Mouse (Mus musculus) right cerebral cortex, adult 2 months (tissue): ENCODE measurements around the gene Cd5l.
"Not testable (repeated sequence)": the region's sequence is repeated elsewhere in the genome, so short reads cannot be mapped to it uniquely, and the experiment has no call there.

Experiments used
- DNase-seq, 2 experiments: peaks; one replicate each; pipeline ENCODE4 v3.0.0; 2021 to 2022; ENCODE audit warnings: low spot score in 2 of 2

Cd5l gene

DNA sequence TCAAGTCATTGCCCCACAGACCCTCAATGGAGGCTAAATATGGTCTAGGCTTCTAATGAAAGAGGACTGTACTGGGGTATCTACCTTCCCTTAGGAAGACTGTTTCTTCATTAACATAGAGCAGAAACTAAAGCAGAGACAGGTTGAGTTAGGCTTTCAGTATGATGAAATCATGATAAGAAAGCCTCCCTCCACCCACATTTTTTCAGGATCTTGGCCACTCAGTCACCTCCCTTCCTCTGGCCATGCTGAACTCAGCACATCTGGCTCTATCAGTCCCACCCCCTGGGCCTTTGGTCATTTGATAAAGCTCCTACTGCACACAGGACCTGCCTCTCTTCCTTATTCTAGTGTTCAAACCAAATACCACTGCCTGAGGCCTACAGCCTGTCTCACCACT, at the start of gene Cd5l:
Gene Cd5l (plus strand): TSS at position 301 of the 400 bp plus-strand sequence.
- DNase-seq = no peak

DNA sequence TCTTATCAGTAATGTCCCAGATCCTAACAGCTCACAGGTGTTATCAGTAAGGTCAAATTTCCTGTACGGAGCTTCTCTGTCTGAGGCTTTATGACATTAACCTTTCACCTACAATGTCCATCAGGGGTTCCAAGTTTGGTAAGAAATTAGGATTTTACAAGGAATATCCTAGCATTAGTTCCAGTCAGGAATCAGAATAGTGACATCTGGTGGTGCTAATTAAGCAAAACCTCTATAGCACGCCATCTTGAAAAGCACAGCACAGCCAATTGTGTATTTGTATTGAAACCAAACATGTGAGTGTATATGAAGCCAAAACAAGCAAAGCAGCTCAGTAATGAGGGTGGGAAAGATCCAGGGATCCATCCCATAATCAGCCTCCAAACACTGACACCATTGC, 47.8 kb upstream of the Cd5l start:
- DNase-seq = no peak

DNA sequence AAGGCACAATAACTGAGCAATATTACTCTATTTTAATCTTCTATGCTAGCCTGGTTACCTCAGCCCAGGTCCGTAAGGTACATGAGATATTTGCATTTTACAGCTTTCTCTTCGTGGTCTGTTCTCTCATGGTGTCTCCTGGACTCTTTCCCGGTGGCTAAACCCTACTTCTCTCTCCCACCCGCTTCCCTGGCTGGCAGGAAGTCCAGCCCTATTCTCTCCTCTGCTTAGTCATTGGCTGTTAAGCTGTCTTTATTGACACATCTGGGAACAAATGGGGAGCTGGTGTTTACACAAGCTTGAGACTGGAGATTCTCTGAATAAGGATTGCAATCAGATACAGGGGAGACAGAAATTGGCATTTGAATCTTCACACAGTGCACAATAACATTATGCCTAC, 35.1 kb upstream of the Cd5l start:
- no peak for DNase-seq

DNA sequence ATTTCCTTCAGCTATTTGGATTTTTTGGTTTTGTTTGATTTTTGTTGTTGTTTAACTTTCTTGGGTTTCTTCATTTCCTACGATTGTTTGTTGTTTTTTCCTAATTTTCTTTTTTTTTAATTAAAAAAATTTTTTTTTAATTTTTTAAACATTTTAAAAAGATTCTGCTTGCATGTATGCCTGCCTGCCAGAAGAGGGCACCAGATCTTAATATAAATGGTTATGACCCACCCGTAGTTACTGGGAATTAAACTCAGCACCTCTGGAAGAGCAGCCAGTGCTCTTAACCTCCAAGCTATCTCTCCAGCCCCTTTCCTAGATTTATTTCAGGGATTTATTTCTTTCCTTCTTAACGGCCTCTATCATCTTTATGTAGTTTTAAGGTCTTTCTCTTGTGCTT, 33.9 kb upstream of the Cd5l start:
- no peak for DNase-seq

DNA sequence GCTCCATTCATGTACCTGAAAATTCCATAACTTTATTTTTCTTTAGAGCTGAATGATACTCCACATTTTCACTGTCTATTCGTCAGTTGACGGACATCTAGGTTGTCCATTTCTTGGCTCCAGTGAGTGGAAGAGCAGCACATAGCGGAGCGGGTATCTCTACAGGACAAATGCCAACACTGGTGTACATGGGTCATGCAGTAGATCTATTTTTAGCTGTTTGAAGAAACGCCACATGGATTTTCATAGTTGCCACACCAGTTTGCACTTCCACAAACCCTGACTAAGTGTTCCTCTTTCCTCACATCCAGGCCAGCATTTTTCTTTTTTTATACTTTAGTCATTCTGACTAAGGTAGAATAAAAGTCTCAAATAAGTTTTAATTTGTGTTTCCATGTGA, 19.8 kb upstream of the Cd5l start:
- DNase-seq = no peak

DNA sequence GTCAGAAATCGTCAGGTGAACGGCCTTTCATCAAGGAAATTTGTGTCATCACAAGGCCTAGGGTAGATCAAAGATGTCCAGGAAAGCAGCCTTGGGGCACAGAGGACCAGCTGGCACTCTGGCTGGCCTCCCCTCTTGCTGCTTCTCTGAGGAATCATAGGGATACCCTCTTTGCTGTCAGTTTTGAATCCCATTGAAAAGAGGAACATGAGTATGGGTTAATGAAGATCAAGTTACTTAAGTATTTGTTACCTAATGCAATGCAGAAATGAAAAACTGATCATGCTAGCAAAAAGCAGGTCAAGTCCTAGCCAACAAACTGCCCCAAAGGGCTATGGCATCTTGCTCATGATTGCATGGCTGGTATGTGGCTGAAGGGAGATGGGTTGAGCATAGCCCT, 6.7 kb upstream of the Cd5l start:
- not testable (repeated sequence) for DNase-seq

DNA sequence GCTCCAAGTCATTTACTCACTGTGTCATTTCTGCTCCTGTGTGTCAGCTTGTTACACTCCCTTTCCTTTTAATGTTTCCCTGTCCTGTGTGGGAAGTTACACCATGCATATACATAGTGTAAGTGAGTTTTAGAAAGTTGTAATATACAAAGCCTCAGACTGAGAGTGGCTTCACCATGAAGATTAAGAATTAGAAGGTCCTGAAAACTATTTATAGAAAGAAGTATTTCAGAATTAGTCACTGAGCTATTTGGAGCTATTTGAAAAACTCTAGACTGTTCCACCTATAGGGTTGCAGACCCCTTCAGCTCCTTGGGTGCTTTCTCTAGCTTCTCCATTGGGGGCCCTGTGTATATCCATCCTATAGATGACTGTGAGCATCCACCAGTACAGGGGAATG, 1.5 kb downstream of the Cd5l start:
- no peak for DNase-seq

DNA sequence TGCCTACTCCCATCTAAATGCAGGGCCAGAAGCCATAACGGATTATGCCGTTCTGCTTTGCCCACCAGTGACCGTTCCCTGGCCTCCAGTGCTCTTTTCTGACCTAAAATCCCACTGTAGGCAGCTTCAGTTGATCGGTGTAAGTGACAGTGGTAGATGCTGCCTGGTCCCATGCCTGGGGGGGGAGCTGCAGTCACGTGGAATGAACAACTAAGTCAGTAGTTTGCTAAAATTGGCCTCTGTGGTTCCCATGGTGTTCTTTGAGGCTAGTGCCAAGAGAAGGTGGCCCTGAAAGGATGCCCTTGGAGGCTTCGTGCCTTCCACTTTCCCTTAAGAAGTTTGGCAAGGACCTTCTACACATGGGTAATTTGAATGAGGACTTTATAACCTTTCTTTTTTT, 2.8 kb downstream of the Cd5l start:
- no peak for DNase-seq

DNA sequence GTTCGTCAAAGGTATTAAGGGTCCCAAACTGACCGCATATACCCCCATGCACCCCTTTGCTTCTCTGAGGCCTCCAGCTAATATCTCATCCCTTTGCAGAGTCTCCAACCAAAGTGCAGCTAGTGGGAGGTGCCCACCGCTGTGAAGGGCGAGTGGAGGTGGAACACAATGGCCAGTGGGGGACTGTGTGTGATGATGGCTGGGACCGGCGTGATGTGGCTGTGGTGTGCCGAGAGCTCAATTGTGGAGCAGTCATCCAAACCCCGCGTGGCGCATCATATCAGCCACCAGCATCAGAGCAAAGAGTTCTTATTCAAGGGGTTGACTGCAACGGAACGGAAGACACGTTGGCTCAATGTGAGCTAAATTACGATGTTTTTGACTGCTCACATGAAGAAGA, 8.0 kb downstream of the Cd5l start:
- no peak for DNase-seq

DNA sequence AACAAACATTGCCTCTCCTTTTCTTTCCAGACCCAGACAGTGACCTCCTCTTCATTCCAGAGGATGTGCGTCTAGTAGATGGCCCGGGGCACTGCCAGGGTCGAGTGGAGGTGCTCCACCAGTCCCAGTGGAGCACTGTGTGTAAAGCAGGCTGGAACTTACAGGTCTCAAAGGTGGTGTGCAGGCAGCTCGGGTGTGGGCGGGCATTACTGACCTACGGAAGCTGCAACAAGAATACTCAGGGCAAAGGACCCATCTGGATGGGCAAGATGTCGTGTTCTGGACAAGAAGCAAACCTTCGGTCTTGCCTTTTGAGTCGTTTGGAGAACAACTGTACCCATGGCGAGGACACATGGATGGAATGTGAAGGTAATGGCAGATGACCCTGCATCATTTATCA, 9.8 kb downstream of the Cd5l start:
- DNase-seq = no peak

DNA sequence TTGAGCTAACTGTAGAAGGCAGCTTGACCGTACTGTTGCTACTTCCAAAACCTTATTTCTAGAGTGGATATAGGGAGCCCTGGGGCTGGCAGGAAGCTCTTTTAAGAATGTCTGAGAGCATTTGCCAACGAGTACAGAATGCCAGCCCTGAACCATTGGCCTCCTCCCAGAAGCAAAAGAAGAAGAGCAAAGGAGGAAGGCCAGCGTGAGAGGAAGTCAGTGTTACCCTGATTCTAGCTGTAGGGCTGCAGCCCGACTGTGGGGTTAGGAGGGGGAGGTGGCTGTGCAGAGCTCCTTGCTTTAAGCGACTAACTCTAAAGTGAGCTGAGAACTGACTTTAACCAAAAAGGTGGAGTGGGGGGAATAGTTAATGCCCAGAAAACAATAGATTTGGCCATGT, 11.5 kb downstream of the Cd5l start:
- DNase-seq = no peak

DNA sequence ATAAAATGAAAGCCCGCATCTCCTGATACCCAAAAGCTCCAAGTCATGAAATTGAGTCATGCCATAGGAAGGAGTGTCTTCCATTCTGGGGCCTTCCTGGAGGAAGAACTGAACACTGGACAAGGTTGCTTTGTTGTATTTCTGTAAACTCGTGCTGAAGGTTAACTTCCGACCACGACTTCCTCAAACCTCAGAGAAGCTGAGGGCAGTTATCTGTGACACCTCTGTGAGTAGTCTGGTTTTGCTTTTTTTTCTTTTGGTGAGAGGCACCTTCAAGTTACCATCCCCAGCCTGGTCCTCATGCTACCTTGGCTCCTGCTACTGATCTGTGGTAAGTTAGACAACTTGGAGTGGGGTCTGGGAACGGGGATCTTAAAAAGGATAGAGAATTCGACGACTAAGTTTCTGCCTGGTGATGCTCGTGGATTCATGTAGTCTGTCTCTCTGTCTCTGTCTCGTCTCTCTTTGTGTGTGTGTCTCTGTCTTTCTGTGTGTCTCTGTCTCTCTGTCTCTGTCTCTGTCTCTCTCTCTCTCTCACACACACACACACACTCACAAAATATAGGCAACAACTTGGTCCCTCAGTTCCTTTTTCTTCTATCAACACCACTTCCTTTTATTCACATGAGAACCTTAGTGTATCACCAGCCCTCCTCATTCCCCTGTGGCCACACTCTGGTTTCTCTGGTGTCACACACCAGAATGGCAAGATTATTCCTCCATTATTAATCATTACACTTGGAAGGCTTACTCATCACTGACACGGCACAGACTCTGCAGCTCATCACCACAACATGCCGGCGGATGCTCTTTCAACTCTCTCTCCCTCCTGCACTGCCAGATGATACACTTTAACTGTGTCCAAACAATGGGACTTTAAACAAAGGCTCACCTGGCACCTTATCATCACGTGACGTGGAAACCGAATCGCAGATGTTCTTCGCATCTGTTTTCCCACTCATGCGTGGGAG, 18.8 kb downstream of the Cd5l start, which contains the start of gene Fcrl1:
Gene Fcrl1 (plus strand): TSS at position 193 of the 971 bp plus-strand sequence.
- no peak for DNase-seq

DNA sequence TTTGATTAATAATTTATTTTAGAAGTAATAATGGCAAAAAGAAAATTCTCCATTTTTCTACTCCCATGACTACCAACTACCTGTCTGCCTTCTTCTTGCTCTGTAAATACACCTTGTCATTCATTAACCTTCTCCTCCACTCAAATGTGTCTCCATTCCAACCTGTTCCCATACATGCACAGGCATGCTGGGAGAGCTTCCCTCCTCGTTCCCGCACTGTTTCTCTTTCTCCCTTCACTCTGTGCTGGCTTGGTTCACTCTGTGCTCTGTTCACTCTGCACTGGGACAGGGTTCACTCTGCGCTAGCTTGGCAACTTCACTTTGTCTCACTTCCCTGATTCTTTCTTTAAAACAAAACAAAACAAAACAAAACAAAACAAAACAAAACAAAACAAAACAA, 19.5 kb downstream of the Cd5l start:
- DNase-seq = no peak

DNA sequence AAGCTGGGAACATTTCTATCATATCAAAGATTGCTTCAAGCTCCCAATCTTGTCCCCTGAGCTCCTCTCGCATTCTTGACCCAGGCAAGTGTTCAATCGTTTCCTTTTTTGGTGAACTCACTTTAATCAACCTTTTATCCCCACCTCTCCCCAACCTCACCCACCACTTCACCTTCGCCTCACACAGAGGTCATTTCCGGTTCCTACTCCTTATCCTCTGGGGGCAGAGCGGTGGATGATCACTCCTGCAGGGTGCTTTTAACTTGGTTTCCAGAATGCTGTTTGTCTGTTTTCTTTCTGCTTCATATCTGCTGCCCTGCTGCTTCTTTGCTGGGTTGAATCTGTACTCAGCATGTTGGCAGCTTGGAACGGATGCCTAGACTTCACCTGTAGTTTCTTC, 20.0 kb downstream of the Cd5l start:
- no peak for DNase-seq

DNA sequence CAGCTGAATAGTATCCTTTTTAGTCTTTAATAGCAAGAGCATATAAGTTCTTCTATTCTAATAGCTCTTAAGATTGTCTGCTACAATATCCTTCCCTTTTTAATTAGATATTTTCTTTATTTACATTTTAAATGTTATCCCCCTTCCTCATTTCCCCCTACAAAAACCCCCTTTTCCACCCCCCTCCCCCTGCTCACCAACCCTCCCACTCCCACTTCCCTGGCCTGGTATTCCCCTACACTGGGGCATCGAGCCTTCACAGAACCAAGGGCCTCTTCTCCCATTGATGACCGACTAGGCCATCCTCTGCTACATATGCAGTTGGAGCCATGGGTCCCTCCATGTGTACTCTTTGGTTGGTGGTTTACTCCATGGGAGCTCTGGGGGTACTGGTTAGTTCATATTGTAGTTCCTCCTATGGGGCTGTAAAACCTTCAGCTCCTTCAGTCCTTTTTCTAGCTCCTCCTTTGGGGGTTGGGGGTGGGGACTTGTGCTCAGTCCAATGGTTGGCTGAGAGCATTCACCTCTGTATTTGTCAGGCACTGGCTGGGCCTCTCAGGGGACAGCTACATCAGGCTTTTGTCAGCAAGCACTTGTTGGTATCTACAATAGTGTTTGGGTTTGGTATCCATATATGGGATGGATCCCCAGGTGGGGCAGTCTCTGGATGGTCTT, 22.1 kb downstream of the Cd5l start:
- not testable (repeated sequence) for DNase-seq

DNA sequence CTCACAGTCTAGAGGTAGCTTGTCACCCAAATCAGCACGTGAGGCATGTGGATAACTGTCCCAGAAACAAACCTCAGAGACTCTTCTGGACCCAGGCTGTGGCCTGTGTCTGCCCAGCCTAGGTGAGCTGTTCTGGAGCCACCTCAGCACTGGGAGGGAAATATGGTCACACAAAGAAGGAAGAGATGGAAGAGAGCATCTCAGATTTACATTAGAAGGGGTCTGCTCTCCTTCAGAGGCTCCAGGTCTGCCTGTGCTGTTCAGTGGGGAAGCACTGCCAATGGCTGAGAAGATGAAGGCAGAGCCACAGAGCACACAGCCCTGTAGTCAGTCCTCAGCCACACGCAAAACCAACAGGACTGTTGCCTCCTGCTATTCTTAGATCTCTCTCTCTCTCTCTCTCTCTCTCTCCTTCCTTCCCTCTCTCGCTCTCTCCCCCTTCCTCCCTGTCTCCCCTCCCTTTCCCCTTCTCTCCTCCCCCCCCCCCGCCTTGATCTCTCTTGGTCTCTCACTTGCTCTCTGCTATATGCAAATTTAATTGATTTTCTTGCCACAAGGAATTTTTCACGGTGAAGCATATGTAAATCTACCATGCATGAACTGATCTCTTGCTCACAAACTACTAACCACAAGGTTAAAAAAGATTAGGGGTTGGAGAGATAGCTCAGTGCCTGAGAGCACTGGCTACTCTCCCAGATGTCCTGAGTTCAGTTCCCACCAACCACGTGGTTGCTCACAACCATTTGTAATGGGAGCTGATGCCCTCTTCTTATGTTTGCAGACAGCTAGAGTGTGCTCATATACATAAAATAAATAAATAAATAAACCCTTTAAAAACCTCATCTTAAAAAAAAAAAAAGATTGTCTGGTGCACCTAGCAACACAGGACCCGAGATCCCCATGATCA, 24.4 kb downstream of the Cd5l start:
- DNase-seq = no peak

DNA sequence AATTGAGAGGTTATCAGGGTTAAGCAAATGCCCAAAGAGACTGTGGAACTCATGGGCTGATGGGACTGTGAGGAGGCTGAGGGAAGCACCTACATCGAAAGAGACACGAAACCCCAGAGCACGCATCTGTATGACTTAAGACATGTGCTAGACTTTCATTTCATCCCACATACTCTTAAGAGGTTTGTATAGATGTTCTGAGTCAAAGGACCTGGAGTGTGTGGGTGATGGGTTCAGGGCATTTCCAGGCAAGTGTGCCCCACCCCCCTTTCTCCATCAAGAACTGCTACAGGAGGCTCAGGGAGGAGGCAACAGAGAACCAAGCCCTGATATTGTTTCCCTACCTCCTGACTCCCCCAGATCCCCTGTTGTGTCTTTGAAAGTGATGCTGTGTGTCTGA, 25.6 kb downstream of the Cd5l start:
- no peak for DNase-seq

DNA sequence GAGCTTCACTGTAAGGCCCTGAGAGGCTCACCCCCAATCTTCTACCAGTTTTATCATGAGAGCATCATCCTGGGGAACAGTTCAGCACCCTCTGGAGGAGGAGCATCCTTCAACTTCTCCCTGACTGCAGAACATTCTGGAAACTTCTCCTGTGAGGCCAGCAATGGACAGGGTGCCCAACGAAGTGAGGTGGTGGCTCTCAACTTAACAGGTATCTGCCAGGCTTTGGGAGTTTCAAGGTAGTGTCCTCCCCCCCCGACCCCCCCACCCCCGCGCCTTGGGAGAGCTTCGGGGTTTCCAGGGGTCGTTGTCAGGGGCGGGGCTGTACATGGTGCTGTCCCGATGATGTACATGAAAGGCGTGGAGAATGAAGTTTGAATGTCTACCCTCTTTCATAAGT, 27.4 kb downstream of the Cd5l start:
- no peak for DNase-seq

DNA sequence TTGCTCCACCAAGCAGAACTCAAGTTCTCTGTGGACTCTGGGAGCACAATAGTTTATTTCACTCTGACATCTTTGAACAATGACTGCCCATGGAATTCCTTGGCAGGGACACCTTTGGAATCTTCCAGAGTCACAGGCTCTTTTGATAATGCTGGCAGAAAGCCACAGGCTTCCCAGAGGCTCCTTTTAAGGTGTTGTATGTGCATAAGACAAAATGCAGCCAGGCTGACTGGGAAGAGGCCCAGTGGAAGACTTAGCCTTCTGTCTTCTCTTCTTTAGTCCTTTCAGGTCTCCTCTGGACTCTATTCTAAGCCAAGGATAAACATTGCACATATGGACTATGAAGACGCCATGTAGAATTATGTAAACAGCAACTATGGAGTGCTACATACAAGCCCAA, 33.3 kb downstream of the Cd5l start:
- DNase-seq = no peak

DNA sequence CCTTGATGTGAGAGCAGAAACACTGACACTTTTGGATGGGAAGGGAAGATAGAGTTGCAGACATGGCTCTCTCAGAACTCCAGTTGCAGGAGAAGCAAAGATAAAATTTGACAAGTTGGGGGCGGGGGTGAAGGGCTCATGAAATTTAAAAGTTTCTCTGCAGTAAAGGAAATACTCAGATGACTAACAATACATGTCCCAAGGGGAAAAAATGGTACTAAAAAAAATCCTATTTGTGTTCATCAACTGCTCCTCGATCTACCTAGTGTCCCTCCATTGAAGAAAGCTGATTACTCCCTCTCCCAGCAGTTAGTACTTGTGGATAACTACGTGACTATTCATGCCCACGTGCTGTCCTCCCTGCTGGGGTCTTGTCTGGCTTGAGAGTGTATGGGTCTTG, 41.1 kb downstream of the Cd5l start:
- DNase-seq = no peak

DNA sequence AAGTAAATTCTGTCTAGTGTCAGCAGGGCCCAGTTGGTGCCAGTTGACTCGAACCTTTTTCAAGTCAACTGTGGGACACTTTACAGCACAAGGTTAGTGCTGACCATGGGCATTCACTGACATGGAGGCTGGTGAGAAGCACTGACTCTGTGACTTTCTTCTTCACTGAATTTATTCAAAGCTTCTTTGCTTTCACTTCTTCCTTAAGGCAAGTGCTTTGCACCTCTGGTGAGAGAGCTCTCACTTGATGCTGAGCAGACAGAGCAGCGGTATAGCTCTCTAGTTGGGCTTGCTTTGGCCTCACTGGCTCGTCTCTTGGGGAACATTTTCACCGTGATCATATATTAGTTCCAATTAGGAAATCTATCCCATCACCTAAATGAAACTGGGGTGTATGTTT, 42.2 kb downstream of the Cd5l start:
- no peak for DNase-seq

DNA sequence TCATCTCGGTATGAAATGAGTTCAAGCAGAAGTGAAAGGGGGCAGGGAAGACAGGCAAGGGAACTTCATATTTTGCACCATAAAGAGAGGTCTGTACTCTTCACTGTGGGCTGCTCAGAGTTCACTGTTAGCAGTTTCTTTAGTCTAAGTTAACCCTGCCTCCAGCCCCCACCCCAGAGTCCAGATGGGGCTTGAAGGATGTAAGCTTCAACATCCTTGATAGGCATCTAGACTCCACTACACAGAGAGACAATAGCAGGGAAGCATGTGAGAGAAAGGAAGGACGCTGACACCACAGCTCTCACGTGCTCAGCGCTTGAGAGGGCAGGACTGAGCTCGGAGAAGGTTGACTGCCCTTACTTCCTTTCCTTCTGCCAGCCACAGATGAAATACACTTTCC, 43.6 kb downstream of the Cd5l start:
- no peak for DNase-seq
